Mouse (Mus musculus): Measurements from ENCODE around the gene Ankrd44.

- TF ChIP-seq POLR2A (IDR thresholded peaks at IDR 0.05; ENCODE audit: low read depth, low read length) (no peak), CTCF (IDR thresholded peaks at IDR 0.05; ENCODE audit: extremely low read depth, insufficient read length, insufficient replicate concordance, low read depth, low read length) (no peak)
These were observed 99.7 kb downstream of the Ankrd44 start for GRCm38 (mm10) chr1:54826426-54826986.

Data from small intestine, adult 2 months (tissue).